Mouse (Mus musculus): ENCODE measurements at regions not wholly inside any gene's neighbourhood (a gene's known extent, or its start where the extent isn't known, plus 50 kb on each side); places are given as distances from the start of the nearest gene placed in this dataset.
A peak's percentile ranks its signal among the peaks of the same experiment; 100 is the strongest.
"Not testable (repeated sequence)": the region's sequence is repeated elsewhere in the genome, so short reads cannot be mapped to it uniquely, and the experiment has no call there.

DNA sequence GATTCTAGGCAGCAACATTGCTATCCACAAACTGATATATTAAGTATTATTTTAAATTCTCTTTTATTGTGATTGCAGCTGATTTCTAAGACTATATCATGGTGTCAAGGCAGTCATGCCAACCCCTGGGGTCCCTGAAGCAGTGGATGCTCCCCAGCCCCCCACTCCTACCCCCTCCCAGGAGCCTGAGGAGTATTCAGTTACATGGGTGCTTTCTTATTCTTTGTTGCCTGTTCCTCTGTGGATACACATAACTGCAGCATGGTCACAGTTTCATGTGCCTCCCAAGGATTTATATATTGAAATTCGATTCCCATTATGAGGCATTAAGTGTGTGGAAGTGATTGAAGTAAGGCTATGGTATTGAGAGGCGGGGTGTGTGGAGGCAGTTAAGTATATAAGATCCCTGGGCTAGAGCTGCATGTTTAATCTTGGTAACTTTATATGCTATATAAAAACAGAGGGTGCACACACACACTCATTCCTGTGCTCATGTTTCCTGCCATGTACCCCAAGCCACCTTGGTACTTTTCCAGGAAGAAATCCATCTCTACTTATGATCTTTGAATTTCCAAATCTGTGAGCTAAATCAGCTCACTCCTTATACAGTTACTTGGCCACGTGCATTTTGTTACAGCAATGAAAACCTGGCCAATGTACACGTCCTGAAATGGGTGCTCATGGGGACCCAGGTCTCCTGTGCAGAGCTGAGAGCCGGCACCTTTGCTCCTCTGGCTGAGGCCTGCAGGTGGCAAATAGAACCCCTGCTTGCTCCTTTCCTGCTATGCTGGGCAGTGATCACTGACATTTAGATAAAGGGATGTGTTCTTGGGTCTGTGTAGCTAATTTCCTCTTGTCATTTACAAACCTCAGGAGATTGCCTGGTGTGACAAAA is 259.0 kb downstream of the Nek10 start:
- DNase-seq (ENCODE audit: low read depth in 2 of 2, low spot score in 2 of 2) = no peak

DNA sequence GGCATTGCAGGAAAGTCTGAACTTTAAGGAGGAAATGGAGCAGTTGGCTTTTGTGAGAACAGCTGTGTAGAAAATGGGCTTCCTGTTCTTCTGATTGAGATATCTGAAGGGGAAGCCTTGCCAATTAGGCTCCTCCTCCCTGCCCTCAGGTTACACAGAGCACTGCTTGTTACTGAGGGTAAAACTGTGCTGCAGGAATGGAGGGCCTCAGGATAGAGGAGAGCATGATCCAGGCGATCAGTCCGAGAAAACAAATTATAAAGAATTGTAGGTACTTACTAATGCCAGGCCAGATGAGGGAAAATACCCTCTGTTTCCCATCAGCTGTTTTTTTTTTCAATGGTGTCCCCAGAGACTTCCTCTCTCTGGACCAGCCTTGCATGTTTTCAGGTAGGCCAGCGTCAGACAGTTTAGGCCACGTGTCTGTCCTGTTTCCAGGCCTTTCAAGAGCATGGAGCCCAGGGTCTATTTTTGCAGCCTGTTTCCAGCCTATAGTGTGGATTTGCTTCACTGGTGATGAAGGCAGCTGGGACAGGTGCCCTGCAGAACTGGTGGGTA is 259.7 kb downstream of the Nek10 start:
- no peak for DNase-seq (ENCODE audit: low read depth in 2 of 2, low spot score in 2 of 2)

DNA sequence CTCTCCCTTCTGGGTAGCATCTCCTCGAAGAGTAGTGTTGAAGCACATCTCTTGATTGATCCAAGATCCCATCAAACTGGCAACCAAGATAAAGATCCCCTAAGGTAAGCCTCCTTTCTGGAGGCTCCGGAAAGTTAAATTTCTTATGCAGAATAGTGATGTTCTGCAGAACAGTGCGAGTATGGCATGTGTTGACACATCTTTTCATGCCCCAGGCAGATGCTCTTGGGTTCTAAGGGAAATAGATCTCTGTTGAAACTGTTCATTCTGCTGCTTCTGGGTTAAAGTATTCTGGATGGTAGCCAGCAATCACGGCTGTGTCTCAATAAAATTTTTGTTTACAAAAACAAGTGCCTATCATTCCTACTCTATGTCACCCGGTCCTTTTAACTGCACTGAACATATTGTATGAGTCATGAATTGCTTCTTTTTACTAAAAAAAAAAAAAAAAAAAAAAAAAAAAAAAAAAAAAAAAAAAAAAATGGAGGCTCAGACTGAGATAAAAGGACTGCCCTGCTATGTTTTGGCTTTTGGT is 261.8 kb downstream of the Nek10 start:
- no peak for DNase-seq (ENCODE audit: low read depth in 2 of 2, low spot score in 2 of 2)

DNA sequence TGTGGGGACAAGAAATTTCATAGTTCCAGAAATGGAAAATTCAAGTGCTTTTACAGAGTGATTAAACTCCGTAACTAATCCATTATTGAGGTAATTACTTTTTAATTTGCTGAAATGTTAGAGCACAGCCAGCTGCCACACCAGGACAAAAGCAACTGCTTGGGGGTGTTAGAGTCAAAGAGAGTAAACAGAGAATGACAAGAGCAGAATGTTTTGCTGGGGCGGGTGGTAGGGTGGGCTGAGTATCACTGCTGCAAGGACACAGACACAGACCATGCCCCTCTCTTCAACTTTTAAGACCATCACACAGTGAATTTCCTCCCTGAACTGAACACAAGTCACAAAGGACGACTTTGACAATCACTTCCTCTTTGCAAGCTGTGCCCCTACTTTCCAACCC is 272.7 kb downstream of the Nek10 start:
- no peak for DNase-seq (ENCODE audit: low read depth in 2 of 2, low spot score in 2 of 2)

DNA sequence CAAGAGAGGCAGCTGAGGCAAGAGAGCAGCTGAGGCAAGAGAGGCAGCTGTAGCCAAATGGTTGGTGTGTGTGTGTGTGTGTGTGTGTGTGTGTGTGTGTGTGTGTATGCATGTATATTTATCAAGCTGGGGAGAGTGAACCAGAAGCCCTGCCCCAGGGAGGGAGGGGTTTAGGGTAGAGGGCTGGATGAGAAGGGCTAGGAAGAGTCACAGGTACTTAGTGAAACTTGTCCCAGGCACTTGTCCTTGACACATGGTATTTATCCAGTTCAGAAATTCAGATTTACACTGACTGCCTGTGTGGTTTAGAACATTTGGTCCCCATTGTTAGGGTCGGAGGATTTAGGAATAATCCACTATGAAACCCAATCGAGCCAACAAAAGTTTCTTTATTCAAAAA is 279.7 kb downstream of the Nek10 start:
- no peak for DNase-seq (ENCODE audit: low read depth in 2 of 2, low spot score in 2 of 2)

DNA sequence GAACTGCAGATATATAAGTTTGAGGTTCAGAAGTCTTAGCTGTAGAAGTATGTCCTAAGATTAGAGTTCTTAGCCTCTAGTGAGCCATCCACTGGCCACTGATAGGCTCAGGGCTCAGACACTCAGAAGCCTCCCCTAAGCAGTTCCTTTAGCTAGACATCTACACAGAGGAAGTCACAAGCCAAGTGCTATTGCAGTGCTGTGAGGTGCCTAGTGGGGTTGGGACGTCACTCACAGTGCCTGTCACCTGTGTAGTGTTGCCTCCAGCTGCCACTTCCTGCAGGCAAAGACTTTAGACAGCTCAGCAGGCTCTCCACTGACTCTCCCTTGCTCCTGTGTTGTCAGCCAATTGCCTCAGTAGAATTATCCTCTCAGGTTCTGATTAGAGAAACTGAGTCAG is 280.6 kb downstream of the Nek10 start:
- peak; percentile 21 to 28 for DNase-seq (ENCODE audit: low read depth in 2 of 2, low spot score in 2 of 2)

DNA sequence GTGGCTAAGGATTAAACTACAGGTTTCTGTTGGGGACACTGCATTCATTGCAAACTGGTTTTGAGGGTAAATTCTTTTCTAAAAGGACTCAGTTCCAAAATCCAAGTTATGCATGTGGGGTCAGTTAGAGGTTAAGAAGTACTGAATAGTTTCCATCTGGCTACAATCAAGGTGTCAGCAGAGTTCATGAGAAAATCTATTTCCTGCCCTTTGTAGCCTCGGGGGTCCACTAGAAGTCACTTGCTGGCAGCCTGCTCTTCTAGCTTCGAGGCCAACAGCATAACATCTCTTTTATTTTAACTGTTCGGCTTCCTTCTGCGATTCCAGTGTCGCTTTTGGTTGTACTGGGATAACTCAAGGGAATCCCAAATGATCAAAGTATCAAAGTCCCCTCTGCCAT is 283.8 kb downstream of the Nek10 start:
- no peak for DNase-seq (ENCODE audit: low read depth in 2 of 2, low spot score in 2 of 2)

DNA sequence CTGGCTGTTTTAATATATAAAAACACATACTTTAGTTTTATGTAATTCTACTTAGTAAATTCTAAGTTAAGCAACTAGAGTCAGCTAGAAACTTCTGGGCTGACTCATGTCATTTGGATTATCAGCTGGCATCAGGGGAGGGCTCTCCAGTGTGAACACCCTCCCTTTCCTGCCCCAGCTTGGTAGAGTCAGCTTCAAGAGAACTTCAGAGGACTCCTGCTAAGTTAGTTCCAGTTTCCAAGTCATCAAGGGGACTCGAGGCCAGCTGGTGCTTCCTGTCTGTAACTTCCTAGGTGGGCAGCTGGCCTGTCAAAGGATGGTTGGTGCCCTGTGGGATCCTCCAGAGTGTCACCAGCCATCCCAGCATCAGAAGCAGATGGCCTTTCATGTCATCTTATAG is 293.6 kb downstream of the Nek10 start:
- no peak for DNase-seq (ENCODE audit: low read depth in 2 of 2, low spot score in 2 of 2)

DNA sequence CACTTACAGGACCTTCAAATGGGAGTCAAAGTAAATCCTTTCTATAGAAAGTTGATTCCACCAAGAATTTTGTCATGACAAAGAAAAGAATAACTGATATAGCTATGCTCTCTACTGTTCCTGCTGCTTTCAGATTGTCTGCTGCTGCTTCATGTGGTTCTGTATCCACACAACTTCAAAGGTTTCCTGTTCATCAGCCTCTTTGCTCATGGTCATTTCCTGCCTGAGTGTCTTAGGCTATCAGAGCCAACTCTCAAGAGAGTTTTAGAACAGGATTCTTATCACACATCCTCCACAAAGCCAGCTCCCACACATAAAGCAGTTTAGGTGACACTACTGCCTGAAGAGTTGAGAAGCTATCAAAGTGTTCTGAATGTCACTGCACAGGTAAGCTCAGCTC is 296.7 kb downstream of the Nek10 start:
- peak; percentile 25 to 38 for DNase-seq (ENCODE audit: low read depth in 2 of 2, low spot score in 2 of 2)

DNA sequence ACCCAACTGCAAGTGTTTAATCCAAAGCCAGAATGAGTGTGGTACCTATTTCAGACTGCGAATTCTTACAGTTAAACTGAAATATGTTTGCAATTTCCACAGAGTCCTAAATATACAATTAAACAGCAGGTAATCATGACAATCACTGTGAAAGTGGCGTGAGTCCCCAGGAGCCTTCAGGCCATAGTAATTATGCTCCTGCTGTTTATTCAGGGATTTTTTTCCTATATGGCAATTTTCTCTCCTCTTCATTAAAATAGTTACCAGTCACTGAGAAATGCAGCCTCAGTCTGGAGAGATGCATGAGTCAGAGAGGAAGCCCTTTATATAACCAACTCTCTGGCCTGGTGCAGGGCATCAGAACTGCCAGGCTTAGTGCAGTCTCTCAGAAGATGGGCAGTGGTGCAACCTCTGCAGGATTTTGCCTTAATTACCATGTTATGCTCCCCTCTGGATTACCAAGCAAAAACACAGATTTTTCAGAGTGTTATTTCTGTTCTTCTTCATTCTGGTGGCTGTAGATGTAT is 304.6 kb downstream of the Nek10 start:
- no peak for DNase-seq (ENCODE audit: low read depth in 2 of 2, low spot score in 2 of 2)

DNA sequence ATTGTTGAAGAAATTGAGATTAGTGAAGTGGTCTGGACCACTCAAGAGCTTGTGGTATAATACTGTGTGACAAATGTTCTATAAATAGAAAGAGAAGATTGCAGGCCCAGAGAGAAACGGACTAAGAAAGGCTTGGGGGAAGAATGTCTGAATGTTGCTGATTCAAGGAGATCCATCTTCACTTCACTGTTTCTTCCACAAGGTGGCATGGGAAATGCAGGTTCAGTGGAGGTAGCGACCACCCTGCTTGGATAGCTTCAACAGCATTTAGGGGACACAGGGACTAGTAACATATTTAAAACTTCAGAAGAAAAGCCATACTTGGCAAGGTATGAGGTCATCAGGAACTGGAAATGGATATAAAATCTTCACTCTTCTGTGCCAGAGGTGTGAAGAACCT is 316.5 kb downstream of the Nek10 start:
- no peak for DNase-seq (ENCODE audit: low read depth in 2 of 2, low spot score in 2 of 2)

DNA sequence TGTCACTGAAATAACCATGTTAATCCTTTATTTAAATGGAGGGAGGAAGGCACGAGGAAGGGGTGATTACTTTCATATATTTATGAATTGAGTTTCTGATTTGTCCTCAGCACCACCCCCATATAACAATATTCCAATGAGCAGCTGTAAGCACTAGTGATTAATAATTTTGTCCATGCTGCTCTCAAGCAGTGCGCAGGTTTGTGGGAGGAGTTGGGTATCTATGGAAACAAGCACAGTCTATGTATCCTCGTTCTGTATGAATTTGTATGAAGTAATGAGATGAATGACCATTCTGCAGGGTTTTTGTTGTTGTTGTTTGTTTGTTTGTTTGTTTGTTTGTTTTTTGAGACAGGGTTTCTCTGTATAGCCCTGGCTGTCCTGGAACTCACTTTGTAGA is 310.6 kb downstream of the Lrrc3b start:
- no peak for DNase-seq (ENCODE audit: low read depth in 2 of 2, low spot score in 2 of 2)

DNA sequence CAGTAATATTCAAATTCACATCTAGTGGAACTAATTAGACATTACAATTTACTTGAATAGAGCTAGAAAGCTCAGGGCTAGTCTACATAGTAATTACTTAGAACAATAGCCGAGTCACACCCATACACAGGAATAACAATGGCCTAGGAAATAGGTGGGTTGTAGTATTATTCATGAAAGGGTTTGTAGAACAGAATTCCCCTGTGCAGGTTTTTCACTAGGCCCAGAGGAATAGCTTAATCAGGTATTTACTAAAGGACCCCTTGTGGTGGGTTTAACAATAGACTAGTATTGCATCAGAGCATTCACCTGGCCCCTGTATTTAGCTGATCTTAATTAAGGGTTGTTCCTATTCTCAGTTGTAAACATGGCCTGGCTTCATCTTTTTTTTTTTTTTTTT is 297.9 kb downstream of the Lrrc3b start:
- DNase-seq (ENCODE audit: low read depth in 2 of 2, low spot score in 2 of 2) = not testable (repeated sequence)

DNA sequence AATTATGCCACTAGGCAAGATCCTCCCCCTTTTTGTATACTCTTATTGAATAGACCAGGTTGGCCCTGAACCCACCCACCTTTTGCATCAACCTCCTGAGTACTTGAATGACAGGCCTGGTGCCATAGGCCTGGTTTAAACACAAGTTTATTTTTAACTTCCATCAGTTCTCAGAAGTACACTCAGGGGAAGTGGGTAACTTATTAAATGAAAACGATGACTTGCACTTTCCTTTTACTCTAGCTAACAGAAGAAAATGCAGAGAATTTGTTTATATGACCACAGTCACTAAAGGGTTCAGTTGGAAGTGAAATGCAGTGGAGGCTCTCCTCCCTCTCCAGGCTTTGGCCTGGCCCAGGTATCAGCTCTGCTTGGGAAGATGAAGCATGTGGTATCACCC is 295.9 kb downstream of the Lrrc3b start:
- DNase-seq (ENCODE audit: low read depth in 2 of 2, low spot score in 2 of 2) = no peak

DNA sequence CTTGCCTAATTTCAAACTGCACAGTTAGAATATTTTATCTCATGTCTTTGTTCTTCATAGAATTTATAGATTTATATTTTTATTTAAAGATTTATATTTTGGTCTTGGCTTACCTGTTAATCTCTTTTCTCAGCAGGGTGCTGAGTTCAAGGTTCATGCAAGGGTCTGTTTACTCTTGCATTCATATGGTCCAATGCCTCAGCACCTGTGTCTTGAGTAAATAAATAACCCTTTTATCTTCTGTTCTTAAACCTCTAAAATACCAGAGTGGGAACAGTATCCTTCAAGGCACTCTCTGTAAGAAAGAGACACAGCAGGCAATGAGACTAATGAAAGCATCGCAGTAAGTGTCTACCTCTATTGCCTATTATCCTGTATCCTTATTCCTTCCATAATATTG is 290.3 kb downstream of the Lrrc3b start:
- DNase-seq (ENCODE audit: low read depth in 2 of 2, low spot score in 2 of 2) = no peak

Data from CD8-positive naive resting alpha-beta T cell, adult 2 months (primary cell).